Mouse (Mus musculus) frontal cortex, postnatal 36 days (tissue): ENCODE measurements at regions not wholly inside any gene's neighbourhood (a gene's known extent, or its start where the extent isn't known, plus 50 kb on each side); places are given as distances from the start of the nearest gene placed in this dataset.

ENCODE experiments used
- DNase-seq, 2 experiments: peaks; one replicate each; pipeline ENCODE4 v3.0.0; 2022; ENCODE audit warnings: low spot score in 2 of 2

DNA sequence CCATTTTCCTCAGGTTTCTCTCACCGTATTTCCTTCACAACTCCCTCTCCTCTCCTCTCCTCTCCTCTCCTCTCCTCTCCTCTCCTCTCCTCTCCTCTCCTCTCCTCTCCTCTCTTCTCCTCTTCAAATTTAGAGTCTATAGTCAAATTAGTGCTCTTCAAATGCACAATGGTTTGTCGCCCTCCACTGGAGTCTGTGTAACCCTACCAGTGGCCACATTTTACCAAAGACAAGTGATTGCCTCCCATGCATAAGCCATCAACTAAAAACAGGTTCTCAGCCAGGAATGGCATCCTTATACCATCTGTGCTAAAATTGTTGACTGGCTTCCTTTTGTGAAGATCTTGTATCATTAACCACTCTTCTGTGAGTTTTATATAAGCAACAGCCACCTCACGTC lies 979.5 kb upstream of the Adam24 start:
- DNase-seq = peak; percentile 8 to 28

- no peak for DNase-seq
Observed at GRCm38 (mm10) chr8:39705843-39706242, 969.0 kb upstream of the Adam24 start.

GRCm38 (mm10) chr8:39742377-39742776 lies 932.5 kb upstream of the Adam24 start:
- peak; percentile 5 to 31 for DNase-seq

- DNase-seq = no peak
Observed at GRCm38 (mm10) chr8:39746225-39746624, 928.7 kb upstream of the Adam24 start.

DNA sequence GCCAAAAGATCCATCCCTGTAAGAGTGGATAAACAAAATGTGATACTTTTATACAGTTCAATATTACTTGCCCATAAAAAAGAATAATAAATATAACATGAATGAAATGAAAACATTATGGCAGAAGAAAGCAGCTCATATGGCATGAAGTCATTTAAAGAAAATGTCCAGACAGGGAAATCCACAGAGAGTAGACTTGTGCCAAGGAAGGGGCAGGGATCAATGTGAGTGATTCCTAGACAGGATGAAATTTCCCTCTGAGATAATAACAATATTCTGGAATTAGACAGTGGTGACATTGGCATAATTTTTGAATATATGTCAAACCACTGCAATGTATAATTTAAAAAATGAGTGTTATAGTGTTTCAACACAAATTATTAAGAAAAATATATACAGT lies 915.0 kb upstream of the Adam24 start:
- DNase-seq = no peak

DNA sequence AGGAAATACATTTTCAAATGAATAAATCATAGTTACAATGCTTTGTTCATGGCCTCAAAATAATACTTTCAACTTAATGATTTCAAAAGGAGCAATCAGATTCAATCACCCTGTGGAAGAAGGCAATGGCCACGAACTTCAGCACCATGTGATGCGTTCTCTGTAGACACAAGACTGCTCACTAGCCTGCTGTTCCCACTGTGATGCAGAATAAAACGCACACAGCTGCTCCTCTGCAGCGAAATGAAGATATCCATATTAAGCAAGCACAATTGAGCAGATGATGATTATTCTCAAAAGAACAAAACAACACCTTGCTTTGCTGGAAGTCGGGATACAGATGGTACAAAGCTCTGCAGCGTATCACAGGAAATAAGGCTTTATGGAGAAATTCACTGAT lies 895.4 kb upstream of the Adam24 start:
- DNase-seq = no peak

- no peak for DNase-seq
Observed at GRCm38 (mm10) chr8:39780169-39780568, 894.7 kb upstream of the Adam24 start.

- no peak for DNase-seq
Observed at GRCm38 (mm10) chr8:39781424-39782161, 893.3 kb upstream of the Adam24 start.

DNA sequence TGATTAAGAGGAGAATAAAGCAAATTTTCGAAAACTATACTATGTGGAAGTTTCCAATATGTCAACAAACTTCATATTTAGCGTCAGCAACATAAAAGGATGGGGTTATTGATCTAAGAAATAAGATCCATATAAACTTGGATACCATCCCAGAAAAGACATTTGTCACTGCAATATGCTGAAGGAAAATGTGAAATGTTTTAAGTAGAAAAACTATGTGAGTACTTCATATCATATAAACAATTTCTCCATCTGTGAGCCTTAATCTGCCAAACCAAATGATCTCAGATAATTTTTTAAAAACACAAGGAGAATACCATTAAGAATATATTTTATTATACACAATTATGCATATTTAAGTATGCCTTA lies 892.7 kb upstream of the Adam24 start:
- DNase-seq = no peak
